Mouse (Mus musculus) megakaryocyte, embryonic 14.5 days (primary cell): ENCODE results near the gene Fgfr2. TPM values are rescaled to one million over a fixed set of nuclear protein-coding genes. Genes with fewer than 3 reads are reported as not detected.
"Not testable (repeated sequence)": the region's sequence is repeated elsewhere in the genome, so short reads cannot be mapped to it uniquely, and the experiment has no call there.

ENCODE experiments used
- H3K27me3 ChIP-seq: replicated peaks from 2 replicates; pipeline ENCODE3; 2012; ENCODE audit warnings: inconsistent platforms
- H3K36me3 ChIP-seq: replicated peaks from 2 replicates; pipeline ENCODE3; 2012; ENCODE audit warnings: low read length, inconsistent platforms, mixed read lengths
- H3K4me1 ChIP-seq: 2 replicates; pipeline ENCODE4 v1.6.1; 2012; ENCODE audit warnings: inconsistent platforms
- H3K4me3 ChIP-seq: replicated peaks from 2 replicates; pipeline ENCODE3; 2012; ENCODE audit warnings: moderate library complexity, mild to moderate bottlenecking, inconsistent platforms
- H3K9me3 ChIP-seq: 2 replicates; pipeline ENCODE4 v1.6.1; 2012; ENCODE audit warnings: inconsistent platforms
- FLI1 ChIP-seq: IDR thresholded peaks from 2 replicates; pipeline ENCODE4 v1.6.1; 2012; ENCODE audit warnings: low read length, inconsistent platforms, mixed read lengths
- GATA1 ChIP-seq: IDR thresholded peaks from 3 replicates; pipeline ENCODE4 v1.6.1; 2012; ENCODE audit warnings: mixed read lengths, low read length, inconsistent platforms, borderline replicate concordance
- polyA plus RNA-seq: library from polyadenylated mRNA; stranded (reverse); fragments of >175 nt; gene quantifications from 2 replicates; pipeline ENCODE4 v1.2.3, GENCODE M21; 2012; ENCODE audit warnings: low replicate concordance; ENCODE audit not compliant: insufficient read depth

The Fgfr2 gene
- polyA plus RNA-seq, 1 experiment = 0.45 TPM

DNA sequence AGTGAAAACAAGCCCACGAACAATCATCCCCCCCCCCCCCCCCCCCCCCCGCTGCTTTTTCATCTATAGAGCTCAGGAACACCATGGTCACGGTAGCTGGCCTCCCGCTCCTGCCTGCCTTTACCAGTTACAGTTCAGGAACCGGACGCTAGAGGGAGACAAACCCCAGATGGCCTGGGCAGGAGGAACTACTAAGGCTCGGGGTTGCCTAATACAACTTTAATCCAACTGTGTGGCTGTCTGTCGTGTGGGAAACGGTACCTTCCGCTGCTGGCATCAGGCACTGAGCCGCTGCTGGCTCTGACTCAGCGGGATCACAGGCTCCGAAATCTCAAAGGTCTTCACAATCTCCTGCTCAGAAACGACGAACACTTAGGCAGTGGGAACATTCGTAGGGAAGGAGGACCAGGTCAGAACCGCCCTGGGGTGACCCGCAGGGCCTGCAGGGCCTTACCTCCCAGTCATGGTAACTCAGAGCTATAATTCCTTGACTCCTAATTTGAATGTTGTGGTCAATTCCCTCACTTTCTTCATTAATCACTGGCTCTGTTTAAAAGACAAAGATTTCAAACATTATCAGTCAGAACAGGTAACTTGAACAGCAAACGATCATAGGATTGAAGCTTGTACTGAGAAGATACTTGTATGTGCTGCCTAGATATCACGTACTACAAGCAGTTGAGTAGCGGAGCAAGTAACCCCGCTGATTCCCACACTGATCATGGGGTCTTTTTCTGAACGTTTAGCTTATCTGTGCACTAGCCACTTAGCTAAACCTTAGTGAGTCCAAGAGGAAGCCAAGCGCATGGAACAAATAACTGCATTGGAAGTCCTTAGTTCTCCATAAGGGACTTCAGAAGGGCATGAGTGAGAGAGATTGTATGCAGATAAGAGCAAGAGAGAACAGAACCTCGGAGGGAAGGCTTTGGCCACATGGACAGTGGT, 2589.6 kb downstream of the Fgfr2 start:
- TF ChIP-seq FLI1 (no peak), GATA1 (no peak)
- Histone ChIP-seq H3K36me3 (peaks cover 76% of the 10 kb centered on the region), H3K4me1 (peaks cover 8% of the 10 kb centered on the region; the same call in 1 of the 2 replicates), H3K9me3 (no peaks in the 10 kb centered on the region), H3K27me3 (no peaks in the 10 kb centered on the region), H3K4me3 (no peak overlapping the region)

DNA sequence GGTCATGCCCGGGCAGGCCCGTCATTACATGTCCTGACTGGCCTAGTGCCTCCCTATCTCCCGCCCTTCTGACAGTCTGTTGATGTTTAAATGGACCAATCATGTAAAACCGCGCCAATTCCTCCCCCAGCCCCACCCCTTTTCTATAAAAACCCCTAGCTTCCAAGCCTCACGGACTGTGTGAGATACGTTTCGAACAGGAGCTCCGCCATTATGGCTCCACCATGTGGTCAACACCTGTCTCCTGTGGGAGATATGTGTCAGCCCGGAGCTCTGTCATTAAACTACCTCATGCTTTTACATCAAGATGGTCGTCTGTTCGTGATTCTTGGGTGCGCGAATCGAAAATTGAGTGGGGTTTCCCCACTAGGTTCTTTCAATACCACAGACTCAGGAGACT, 2592.0 kb downstream of the Fgfr2 start:
- H3K4me1 ChIP-seq, H3K27me3 ChIP-seq, H3K4me3 ChIP-seq, H3K9me3 ChIP-seq: not testable (repeated sequence)
- peaks cover 56% of the 10 kb centered on the region for H3K36me3 ChIP-seq

DNA sequence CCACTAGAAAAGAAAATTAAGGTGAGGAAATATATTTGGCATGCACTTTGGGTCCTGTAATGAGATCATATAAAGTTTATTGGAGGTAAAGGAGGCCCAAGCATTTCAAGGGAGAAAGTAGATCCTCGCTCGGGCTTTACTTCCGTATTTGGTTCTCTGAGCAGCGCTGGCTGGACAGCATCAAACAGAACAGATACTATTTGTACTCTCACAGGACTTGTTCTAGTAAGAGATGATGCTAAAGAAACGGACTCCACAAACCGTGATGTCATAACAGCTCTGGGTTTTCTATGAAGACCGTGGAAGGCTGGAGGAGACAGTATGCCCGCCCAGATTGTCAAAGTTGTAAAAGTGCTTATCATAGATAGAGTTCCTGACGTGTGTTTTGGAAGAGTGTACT, 2595.8 kb downstream of the Fgfr2 start:
- H3K36me3 ChIP-seq = peaks cover 22% of the 10 kb centered on the region
- H3K9me3 ChIP-seq = no peaks in the 10 kb centered on the region
- peaks cover 13% of the 10 kb centered on the region for H3K4me1 ChIP-seq
- no peaks in the 10 kb centered on the region for H3K27me3 ChIP-seq
- H3K4me3 ChIP-seq = no peak overlapping the region
- TF ChIP-seq GATA1 = no peak
- no peak for TF ChIP-seq FLI1

DNA sequence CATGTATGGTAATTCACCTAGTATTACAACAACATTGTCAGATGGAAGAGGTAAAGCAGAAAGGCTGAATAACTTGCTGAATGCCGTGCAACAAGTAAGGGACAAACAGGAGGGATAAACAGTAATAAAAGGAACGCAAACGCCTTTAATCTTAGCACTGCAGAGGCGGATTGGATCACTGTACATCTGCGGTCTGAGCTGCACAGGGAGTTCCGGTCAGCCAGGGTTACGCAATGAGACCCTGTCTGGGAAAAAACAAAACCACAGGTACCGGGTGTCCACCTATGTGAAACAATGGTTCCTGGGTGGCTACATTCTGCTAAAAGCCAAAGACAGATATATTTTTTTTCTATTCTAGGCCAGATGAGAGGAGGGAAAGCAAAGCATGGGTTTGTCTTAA, 2599.7 kb downstream of the Fgfr2 start:
- H3K4me1 ChIP-seq = peaks cover 27% of the 10 kb centered on the region
- H3K27me3 ChIP-seq = no peaks in the 10 kb centered on the region
- TF ChIP-seq GATA1 (no peak), FLI1 (no peak)
- H3K4me3 ChIP-seq = no peak overlapping the region
- H3K36me3 ChIP-seq = peaks cover 3% of the 10 kb centered on the region
- no peaks in the 10 kb centered on the region for H3K9me3 ChIP-seq

DNA sequence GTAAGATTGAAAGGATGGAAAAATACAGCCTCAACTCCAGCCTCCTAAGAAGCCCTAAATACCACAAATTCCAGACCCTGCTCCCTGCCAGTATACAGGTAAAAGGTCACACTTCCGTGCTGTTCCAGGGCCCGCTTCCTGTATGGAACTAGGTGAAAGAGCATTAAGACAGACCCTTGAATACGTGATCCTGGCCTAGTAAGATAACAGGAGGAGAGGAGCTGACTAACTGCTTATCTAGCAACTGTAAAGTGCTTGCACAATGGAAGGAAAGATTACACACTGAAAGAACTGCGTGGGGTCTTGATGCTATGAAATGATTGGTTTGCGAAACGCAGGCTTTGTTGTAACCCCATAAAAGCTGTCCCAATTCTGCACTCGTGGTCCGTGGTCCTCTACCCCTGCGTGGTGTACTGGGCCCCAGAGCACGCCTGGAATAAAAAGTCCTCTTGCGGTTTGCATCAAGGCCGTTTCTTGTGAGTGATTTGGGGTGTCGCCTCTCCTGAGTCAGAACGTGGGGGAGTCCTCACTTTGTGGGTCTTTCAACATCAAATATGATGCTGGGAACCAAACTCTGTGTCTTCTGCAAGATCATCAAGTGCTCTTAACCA, 2602.2 kb downstream of the Fgfr2 start:
- Histone ChIP-seq H3K36me3 (peaks cover 2% of the 10 kb centered on the region), H3K27me3 (no peaks in the 10 kb centered on the region), H3K4me3 (peak overlapping the region; percentile 14), H3K4me1 (peaks cover 50% of the 10 kb centered on the region), H3K9me3 (no peaks in the 10 kb centered on the region)
- no peak for TF ChIP-seq FLI1
- TF ChIP-seq GATA1 = no peak

DNA sequence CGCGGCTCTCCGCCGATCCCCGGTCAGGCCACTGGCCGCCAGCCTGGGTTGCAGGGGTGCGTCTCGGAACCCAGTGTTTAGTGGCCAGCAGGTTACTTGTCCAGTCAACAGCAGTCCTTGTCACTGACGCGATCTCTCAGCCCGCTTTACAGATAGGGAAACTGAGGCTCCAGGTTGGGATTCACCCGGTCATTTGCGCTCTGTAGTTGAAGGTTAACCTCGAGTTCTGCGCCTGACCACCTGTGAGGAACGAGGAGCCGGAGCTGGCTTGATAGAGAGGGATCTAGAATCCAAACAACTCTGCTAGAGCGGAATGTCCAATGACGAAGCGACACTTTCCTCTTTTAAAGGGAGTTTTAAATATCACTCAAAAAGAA, 2603.1 kb downstream of the Fgfr2 start, which contains the start of gene Ate1:
TSS of gene Ate1 (minus strand) at position 321 of the 377 bp plus-strand sequence.
- no peaks in the 10 kb centered on the region for H3K27me3 ChIP-seq
- H3K4me3 ChIP-seq = peak within 1 kb of the TSS; percentile 99
- H3K36me3 ChIP-seq = peaks cover 8% of the 10 kb centered on the region
- peaks cover 49% of the 10 kb centered on the region for H3K4me1 ChIP-seq
- TF ChIP-seq FLI1 (no peak), GATA1 (no peak)
- no peaks in the 10 kb centered on the region for H3K9me3 ChIP-seq

DNA sequence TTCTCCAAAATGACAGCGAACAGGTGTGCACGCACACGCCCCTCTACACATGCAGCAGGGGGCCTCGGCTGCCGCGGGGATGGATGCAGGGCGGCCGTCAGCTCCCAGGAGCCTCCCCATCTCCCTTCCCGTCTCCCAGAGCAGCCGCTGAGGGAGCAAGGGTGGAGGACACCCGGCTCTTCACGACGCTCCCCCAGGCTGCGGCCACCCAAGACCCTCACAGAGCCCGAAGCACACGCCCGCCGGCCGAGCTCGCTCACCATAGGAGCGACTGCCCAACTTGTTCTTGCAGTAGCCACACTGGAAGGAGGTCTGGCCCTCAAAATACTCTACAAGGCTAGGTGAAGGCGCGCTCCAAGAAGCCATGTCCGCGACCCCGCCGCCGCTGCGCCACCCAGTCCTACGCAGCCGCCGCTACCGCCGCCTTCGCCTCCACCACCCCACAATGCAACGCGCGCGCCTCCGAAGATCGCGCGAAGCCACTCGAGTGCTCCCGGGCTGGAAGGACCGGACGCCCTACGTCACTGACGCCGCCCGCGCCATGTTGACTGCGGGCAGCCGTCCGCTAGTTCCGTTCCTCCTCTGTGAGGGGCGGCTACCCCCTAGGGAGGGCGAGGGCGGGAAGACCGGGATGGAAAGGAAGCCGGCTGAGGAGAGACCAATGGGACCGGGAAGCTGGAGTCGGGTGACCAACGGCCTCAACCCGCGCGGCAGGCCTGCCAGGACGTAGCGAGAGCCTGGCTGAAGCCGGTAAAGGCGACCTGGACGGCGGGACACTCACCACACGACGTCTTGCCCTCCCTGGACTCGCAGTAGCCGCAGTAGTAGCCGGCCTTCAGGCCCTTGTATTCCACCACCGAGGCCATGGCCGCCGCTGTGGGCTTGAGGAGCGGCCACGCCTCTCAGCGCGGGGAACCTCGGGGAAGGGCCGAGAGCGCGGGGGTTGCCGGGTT, 2603.8 kb downstream of the Fgfr2 start:
- peak overlapping the region; percentile 99 for H3K4me3 ChIP-seq
- no peaks in the 10 kb centered on the region for H3K9me3 ChIP-seq
- H3K36me3 ChIP-seq = peaks cover 14% of the 10 kb centered on the region
- H3K27me3 ChIP-seq = no peaks in the 10 kb centered on the region
- peaks cover 50% of the 10 kb centered on the region for H3K4me1 ChIP-seq
- no peak for TF ChIP-seq GATA1
- TF ChIP-seq FLI1 = peak; percentile 31; the same call in 1 of the 2 replicates

DNA sequence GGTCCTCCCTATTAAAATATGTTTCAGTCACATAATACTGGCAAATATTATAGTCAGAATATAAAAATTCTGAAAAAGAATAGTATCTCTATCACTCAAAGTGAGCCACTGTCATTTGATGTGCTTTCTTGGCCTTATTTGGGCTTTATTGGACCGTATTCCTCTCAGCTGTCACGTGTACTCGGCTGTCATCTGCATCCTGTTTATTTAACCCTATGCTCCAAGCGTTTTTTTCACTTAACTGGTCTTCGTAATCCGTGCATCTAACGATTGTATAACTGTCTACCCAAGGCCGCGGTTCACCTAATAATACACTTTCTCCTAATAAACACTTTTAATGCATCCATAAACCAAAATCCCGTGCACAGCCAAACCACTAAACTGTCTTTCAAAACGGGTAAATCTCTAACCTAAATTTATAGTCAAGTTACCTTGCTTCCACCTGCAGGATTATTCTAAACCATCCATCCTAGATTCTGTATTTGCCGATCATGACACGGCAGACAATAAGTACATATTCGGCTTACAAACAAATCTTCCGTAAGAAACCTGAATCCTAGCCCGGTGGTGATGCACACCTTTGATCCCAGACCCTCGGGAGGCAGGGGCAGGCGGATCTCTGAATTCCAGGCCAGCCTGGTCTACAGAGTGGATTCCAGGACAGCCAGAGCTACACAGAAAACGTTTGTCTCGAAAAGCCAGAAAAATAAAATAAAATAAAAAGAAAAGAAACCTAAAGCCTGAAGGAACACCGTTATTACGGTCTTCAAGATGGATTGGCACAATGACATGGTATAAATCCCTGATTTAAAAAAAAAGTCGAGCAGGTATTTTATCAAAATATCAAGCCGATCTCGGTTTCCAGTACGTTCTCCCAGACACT, 2604.7 kb downstream of the Fgfr2 start:
- Histone ChIP-seq H3K4me3 (peak overlapping the region; percentile 99), H3K9me3 (no peaks in the 10 kb centered on the region), H3K4me1 (peaks cover 41% of the 10 kb centered on the region), H3K36me3 (peaks cover 24% of the 10 kb centered on the region), H3K27me3 (no peaks in the 10 kb centered on the region)
- TF ChIP-seq FLI1 = no peak
- TF ChIP-seq GATA1 = no peak

DNA sequence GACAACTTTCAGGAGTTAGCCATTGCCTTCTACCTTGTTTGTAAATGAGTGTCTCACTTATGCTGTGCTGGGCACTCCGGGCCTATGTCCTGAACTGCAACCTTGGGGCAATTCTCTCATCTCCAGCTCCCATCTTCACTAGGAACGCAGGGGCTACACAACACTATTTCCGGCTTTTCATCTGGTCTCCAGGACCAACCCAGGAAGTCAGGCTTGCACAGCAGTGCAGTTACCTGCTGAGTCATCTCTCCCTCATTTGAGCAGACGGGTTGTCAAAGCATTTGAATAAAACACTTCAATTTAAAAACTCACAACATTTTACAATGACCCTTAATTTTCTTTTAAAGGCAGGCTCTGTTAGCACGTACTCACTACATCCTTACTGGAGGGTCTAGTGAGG, 2612.9 kb downstream of the Fgfr2 start:
- Histone ChIP-seq H3K9me3 (no peaks in the 10 kb centered on the region), H3K27me3 (no peaks in the 10 kb centered on the region), H3K4me3 (peak overlapping the region; percentile 59), H3K4me1 (peaks cover 33% of the 10 kb centered on the region), H3K36me3 (peaks cover 85% of the 10 kb centered on the region)
- TF ChIP-seq GATA1 (no peak), FLI1 (no peak)
